Mouse (Mus musculus) layer of hippocampus, adult 2 months (tissue): ENCODE results near the gene Txnl4b. TPM values are rescaled to one million over a fixed set of nuclear protein-coding genes. Genes with fewer than 3 reads are reported as not detected.

Source experiments
- DNase-seq, 2 experiments: peaks; one replicate each; pipeline ENCODE4 v3.0.0; 2022; ENCODE audit warnings: low spot score in 2 of 2
- H3K27ac ChIP-seq: fragments of 200-600 bp; 2 replicates; pipeline ENCODE4 v1.8.1; 2022
- H3K4me3 ChIP-seq: fragments of 200-600 bp; 2 replicates; pipeline ENCODE4 v1.8.1; 2022; ENCODE audit warnings: mild to moderate bottlenecking
- CTCF ChIP-seq: fragments of 200-600 bp; conservative IDR thresholded peaks from 2 replicates; pipeline ENCODE4 v1.8.1; 2022; ENCODE audit warnings: antibody characterized with exemption, mild to moderate bottlenecking, moderate library complexity
- total RNA-seq, 2 experiments: library from RNA; stranded (reverse); gene quantifications; 2 replicates each; pipeline ENCODE4 v1.2.3; 2021

Gene Txnl4b
- total RNA-seq, 2 experiments from 2014 or later: 13.6 to 17.6 TPM

DNA sequence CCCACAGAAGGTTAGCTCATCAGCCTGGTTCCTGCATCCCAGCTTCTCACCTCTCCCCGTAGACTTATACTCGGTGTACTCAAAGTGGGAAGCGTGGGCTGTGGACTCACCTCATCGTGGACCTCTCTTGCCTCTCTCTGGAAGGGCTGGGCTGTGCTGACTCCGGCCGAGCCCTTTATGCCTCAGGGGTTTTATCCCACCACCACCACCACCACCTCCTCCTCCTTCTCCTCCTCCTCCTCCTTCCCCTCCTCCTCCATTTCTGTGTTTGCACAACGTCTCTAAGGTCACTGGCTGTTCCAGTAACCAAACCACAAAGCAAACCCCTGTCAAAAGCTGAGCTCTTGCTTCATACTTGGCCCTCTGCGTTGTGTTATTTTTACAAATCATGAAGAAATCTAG lies 13.2 kb downstream of the Txnl4b start, which contains the start of gene Hp:
Gene Hp (minus strand): TSS at position 273 of the 402 bp plus-strand sequence.
- Histone ChIP-seq H3K4me3 (no peak within 1 kb of the TSS), H3K27ac (no peak within 1 kb of the TSS)
- no peak for TF ChIP-seq CTCF
- no peak for DNase-seq

DNA sequence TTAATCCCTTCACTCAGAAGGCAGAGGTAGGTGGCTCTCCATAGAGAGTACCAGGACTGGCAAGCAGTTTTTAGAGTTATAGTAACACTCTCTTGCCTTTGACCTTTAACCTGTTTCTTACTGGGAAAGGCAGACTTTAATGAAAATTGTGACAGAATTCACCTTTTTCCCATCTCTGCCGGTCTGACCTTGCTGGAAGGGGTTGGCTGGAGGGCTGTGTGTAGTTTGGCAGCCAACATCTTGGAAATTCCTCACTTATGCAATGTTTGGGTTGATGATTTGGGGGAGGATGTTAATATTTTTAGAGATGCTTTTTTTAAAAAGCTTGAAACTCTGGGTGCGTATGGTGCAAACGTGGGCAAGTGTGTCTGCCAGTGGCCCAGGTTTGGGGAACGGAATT lies 18.6 kb downstream of the Txnl4b start:
- H3K4me3 ChIP-seq: no peak overlapping the region
- H3K27ac ChIP-seq: no peak overlapping the region
- TF ChIP-seq CTCF: no peak
- no peak for DNase-seq

DNA sequence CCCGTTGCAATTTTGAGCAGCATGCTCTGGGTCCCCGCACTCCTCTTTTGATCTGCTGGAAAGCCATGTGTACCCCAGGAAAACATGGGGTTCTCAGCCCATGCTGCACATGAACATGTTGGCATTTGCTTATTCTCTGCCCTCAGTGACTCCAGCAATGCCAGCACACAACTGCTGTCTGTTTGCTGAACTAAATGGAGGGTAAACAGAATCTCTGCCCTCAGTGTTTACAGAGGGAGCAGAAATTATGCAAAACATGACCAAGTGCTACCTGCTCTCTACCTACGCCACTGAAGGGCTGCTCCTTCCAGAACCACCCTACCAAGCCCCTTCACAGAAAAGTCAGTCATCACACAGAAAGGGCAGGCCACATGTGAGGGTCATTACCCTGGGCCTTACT lies 19.1 kb downstream of the Txnl4b start:
- DNase-seq: no peak
- Histone ChIP-seq H3K4me3 (no peak overlapping the region), H3K27ac (no peak overlapping the region)
- TF ChIP-seq CTCF: no peak

DNA sequence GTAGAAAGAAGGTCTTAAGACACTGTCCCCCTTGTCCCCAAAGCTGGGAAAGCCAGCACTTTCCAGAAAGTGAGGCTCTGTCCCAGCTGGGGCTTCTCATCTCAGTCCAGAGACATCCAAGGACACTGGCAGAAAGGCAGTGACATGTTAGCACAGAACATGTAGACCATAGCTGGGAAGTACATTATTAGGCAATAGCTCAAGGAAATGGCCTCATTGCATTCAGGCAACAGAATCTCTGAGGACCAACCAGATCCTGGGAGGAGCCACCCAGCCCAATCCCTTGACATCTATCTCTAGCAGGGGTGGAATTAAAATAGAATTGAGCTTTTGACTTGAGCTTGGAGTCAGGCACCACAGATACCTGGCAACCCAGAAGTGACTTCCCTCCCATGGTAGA lies 20.0 kb downstream of the Txnl4b start:
- no peak for TF ChIP-seq CTCF
- DNase-seq: no peak
- Histone ChIP-seq H3K27ac (no peak overlapping the region), H3K4me3 (no peak overlapping the region)

DNA sequence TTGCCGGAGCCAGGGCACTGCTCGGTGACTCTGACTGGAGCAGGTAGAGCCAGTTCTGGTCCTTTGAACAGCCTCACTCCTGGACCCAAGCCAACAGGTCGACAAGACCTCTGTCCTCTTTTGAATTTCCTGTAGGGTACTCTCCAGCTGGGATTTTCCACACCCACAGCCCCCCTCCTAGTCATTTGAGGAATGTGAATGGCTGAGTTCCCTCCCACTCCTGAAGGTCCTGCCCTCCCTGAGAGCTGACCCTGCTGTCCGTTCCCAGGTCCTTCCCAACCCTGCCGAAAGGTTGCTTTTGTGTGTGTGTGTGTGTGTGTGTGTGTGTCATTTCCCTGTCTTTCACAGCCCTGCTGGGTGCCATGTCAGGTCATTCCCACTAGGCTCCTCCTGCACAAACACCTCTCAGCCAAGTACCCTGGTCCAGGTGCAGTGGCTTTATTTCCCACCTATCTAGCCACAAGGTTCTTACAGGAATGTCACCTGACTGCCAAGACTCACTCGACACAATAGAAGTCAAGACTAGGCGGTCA lies 21.3 kb downstream of the Txnl4b start:
- DNase-seq: no peak
- TF ChIP-seq CTCF: no peak
- H3K4me3 ChIP-seq: no peak overlapping the region
- H3K27ac ChIP-seq: no peak overlapping the region

DNA sequence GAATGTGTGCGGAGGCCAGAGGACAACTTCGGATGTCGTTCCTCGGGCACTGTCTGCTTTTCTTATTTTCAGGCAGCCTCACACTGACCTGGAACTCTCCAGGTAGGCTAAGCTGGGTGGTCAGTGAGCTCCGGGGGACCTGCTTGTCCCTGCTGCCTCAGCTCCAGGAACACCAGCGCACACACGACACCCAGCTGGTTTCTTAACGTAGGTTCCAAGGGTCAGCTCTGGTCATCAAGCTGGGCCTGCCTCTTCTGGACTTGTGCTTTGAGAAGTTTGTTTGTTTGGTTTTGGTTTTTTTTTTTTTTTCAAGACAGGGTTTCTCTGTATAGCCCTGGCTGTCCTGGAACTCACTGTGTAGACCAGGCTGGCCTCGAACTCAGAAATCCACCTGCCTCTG lies 25.2 kb downstream of the Txnl4b start:
- Histone ChIP-seq H3K27ac (no peak overlapping the region), H3K4me3 (no peak overlapping the region)
- TF ChIP-seq CTCF: no peak
- DNase-seq: no peak

DNA sequence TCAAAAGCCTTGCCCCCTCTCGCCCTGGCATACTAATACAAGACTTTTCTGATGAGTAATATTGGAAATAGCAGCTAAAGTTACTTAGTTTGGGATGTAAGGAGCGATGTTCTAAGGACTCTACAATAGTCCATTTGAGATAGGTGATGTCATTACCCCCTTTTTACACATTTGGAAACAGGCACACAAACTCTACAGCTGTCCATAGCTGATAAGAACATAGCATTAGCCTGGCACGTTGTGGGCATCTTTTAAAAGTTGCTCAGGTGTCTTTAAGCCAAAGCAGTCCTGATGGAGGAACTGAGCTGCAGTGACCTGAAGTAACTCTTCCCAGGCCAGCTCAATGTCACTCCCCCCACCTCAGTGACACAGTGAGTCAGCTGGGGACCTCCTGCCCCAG lies 25.7 kb downstream of the Txnl4b start:
- no peak overlapping the region for H3K27ac ChIP-seq
- H3K4me3 ChIP-seq: no peak overlapping the region
- no peak for TF ChIP-seq CTCF
- DNase-seq: no peak

DNA sequence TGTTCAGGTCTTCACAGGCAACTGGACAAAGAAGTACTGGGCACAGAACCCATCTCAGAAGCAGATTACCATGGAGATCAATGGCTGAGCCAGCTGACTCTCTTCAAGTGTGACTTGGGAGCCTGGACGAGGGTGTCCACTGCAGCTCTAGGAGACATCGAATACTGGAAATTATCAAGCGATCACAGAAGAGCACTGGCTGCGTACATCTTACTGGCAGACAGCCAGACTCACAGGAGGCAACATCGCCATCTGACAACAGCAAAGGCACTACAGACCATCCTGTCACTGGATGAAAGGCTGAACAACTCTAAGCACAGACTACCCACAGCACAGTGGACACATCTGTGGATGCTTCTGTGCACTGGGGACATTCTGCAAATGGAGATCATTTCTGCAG lies 26.5 kb downstream of the Txnl4b start:
- no peak for TF ChIP-seq CTCF
- DNase-seq: no peak

DNA sequence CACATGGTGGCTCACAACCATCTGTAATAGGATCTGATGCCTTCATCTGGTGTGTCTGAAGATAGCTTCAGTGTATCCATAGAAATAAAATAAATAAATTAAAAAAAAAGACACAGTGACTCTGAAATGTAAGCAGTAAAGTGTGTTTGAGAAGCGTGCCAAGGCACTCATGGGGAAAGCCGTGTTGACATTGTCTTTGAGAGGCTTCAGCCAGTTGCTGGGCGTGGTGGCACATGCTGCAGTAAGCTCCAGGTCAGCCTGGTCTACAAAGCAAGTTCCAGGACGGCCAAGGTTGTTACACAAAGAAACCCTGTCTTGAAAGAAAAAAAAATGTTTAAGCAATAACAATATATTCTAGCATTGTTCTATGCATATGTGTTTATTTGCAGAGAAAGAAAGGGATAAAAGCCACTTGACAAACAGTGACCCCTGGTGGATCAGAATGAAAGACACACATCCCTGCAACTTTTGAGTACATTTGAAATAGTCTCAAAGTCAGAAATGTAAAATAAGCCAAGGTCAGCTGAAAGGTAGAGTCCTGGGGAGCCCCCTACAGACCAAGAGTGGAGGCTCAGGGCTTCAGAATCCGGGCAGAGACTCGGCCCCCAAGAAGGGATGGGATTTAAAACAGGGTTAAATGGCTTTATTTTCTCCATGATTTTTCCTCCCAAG lies 27.6 kb downstream of the Txnl4b start:
- TF ChIP-seq CTCF: peak; percentile 80
- peak in 1 of 2 experiments; percentile 41 for DNase-seq
- no peak overlapping the region for H3K4me3 ChIP-seq
- no peak overlapping the region for H3K27ac ChIP-seq

More for the DNA sequence above, 26.5 kb downstream of the Txnl4b start:
- Histone ChIP-seq H3K4me3 (no peak overlapping the region), H3K27ac (no peak overlapping the region)

DNA sequence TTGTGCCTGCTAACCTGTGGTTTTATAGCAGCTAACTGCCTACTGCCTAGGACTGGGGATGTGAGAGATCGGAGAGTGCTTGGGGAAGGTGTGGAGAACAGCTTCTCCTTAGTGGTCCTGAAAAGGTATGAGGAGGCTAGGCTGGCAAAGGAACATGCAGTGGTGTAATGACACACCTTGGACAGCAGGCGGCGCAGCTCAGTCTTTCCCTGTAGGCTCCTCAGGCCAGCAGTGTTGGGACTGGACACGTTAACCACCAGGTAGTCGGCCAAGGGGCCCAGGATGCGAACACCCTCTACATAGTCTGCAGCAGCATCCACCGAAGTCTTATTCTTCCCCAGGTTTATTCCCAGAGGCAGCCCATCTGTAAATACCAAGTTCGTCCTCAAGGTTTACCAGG lies 30.2 kb downstream of the Txnl4b start:
- peak; percentile 93 for TF ChIP-seq CTCF
- peak in 1 of 2 experiments; percentile 62 for DNase-seq

DNA sequence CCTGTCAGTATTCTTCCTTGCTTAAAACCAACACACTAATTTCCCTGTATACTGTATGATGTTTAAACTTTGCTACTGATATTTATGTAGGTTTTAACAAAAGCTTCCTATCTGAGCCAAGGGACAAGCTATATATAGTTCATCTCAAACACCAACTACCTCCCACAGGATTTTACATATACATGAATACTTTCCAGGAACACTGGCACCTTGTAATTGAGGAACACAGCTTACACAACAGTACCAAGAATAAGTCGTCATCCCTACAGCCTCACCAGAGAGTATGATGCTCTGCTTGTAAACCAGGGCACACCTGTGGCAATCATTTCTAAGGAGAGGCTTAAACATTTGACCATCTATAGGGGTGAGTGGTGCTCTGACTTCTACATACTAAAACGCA lies 41.0 kb downstream of the Txnl4b start:
- H3K27ac ChIP-seq: no peak overlapping the region
- no peak for DNase-seq
- H3K4me3 ChIP-seq: no peak overlapping the region
- no peak for TF ChIP-seq CTCF

More for the DNA sequence above, 30.2 kb downstream of the Txnl4b start:
- Histone ChIP-seq H3K4me3 (no peak overlapping the region), H3K27ac (no peak overlapping the region)

DNA sequence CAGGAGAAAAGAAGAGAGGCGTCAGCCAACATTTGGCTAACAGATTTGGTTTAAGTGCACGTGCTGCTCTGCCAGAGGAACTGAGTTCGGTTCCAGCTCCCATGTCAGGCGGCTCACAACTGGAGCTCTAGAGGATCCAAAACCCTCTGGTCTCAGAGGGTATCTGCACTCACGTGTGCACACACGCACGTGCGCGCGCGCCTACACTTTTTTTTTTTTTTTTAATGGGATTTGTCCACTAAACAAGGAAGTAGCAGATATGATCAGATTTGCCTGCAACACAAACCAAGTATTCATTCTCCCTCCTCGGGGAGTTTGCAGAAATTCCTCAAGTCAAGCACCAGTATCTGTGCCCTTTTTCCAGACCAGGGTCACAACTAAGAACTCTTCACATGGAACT lies 42.0 kb downstream of the Txnl4b start:
- Histone ChIP-seq H3K27ac (peak overlapping the region; percentile 99), H3K4me3 (peak overlapping the region; percentile 71)
- TF ChIP-seq CTCF: 0 out of 2 replicates have a peak, but pooled peaks have one; percentile 2
- no peak for DNase-seq

DNA sequence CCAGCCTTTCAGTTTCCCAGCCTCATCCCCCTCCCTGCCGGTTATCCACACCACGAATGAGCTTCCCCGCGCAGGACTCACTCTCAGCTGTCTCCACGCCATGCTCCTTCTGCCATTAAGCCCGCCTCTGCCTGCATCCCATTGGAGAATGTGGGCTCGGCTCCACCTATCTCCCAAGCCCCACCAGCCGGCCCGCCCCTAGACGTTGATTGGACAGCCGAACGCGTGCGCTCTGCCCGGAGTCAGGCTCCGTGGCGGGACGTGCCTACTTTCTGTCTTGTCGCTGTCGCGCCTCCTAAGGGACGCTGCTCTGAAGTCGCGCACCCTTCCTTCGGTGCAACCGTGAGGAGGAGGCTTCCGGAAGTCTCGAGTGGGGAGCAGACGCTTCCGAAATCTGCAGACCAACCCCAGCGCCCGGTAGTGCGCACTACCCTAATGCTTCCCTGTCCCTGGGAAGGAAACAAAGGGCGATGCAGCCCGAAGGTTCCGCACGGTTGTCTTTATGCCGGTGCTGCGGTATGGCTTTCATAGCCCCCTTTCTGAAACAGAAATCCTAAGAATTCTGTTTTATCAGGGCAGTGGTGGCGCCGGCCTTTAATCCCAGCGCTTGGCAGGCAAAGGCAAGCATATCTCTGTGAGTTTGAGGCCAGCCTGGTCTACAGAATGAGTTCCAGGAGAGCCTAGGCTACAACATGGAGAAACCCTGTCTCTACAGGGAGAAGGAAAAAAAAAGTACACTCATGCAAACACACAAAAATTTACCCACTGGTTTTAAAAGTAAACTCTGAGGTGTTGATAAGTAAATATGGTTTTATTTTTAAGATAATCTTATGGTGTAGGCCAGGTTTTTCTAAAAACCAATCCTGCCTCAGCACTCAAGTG lies 42.8 kb downstream of the Txnl4b start, which contains the start of gene Dhodh:
Gene Dhodh (minus strand): TSS at position 403 of the 882 bp plus-strand sequence.
- peak; percentile 31 for TF ChIP-seq CTCF
- Histone ChIP-seq H3K4me3 (peak within 1 kb of the TSS; percentile 71), H3K27ac (peak within 1 kb of the TSS; percentile 99)
- DNase-seq: peak; percentile 95 to 98

DNA sequence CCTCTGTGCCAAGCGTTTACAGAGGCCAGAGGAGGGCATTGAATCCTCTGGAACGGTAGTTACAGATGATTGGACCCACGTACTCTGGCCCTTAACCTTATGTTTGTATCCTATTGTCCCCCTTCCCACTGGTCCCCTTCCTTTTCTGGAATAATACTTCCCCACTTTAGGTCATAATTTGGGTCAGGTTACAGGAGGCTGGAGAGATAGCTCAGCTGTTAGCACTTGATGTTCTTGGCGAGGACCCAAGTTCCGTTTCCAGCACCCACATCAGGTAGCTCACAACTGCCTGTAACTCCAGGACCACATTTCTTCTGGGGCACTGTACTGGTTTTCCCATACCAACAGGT lies 43.4 kb downstream of the Txnl4b start:
- TF ChIP-seq CTCF: no peak
- no peak for DNase-seq
- Histone ChIP-seq H3K4me3 (peak overlapping the region; percentile 71), H3K27ac (peak overlapping the region; percentile 99)
